Mouse (Mus musculus): ENCODE measurements around the gene Itgav. TPM values are rescaled to one million over a fixed set of nuclear protein-coding genes. Genes with fewer than 3 reads are reported as not detected.

The Itgav gene
- polyA plus RNA-seq, 1 experiment, result 25.3 TPM

DNA sequence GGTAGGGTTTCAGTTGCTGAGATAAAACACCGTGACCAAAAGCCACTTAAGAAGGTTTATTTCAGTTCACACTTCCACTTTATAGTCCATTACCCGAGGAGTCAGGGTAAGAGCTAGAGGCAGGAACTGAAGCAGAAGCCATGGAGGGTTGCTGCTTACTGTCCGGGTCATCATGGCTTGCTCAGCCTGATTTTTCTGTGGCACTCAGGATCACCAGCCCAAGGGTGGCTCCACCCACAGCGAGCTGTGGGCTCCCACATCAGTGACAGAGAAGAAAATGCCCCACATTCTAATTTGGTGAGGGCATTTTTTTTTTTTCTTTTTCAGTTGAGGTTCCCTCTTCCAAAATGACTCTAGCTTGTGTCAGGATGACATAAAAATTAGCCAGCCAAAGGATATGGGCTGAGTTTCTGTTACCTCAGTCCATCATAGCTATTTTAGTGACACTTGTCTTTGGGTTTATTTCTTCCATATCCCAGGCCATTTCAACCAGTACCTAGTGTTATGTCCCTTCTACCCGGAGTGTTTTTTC is 30.2 kb downstream of the Itgav start:
- H3K27ac ChIP-seq (replicated peaks; ENCODE audit: low read depth, low read length), result no peak overlapping the region
- H3K4me3 ChIP-seq (ENCODE audit: insufficient read depth, low read depth, low read length), result no peak overlapping the region

DNA sequence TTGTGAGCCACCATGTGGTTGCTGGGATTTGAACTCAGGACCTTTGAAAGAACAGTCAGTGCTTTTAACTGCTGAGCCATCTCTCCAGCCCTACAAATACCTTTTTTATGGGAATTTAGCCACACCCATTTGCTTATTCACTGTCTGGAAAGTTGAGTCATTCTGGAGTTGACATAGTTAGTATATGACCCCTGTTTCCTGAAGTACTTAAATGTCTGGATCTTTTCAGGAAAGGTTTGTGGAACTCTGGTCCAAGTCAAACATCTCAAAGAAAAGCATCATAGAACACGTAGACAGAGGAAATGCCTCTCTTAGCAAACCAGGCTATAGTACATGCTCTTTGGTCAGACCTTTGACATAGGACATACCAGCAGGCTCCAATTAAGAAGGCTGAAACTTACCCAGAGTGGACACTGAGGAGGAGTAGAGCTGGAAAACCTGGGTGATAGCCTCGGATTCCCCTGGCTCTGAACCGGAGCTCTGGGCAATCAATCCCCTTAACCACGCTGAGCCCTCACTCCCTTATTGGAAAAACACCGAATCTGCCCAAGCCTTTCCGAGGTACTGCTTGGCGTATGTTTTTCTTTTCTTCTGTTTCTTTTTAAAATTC is 34.5 kb downstream of the Itgav start:
- Histone ChIP-seq H3K27ac (replicated peaks; ENCODE audit: low read depth, low read length) (no peak overlapping the region), H3K4me1 (ENCODE audit: control insufficient read depth, insufficient read depth, insufficient read length, low read length) (peaks cover 3% of the 10 kb centered on the region; the same call in 1 of the 2 replicates), H3K4me3 (ENCODE audit: insufficient read depth, low read depth, low read length) (no peak overlapping the region)

More for the DNA sequence above, 30.2 kb downstream of the Itgav start:
- no peaks in the 10 kb centered on the region; the same call in 1 of the 2 replicates for H3K4me1 ChIP-seq (ENCODE audit: control insufficient read depth, insufficient read depth, insufficient read length, low read length)

DNA sequence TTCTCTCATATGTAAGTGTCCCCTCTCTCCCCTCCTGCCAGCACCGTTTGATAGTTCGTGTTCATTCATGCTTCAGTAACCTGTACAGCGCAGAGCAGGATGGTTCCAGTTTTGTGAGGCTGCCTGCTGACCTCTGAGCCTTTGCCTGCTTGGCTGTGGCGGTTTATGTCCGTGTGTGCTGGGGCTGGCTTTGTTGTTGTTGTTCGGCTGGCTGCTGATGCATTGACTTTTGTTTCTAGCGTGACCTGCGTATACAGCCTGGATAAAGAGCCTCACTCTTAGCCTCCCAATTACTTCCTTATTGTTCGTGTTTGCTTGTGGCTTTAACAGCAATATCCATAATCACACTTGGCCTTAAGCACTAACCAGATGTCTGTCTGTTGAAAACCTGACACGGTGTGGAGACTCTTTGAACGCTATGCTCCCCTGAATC is 35.0 kb downstream of the Itgav start:
- 0 out of 2 replicates have a peak overlapping the region, but pooled peaks have one; percentile 0 for H3K27ac ChIP-seq (replicated peaks; ENCODE audit: low read depth, low read length)

DNA sequence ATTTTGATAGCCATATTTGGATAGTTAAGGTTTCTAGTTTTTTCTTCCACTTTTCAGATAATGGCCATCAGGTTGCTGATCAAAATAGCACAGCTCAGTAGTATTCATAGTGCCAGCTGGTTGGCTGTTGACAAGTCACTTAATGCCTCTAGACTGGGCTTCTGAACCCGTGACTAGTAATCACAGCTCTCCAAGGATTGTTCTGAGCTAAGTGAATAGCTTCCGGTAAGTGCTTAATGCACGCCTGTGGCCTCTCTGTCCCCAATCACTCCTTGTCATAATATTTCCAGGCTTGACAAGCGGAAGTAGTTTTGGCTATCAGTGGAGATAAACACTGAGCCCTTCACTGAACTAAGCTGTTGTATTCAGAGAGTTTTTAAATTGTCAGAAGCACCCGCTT is 35.5 kb downstream of the Itgav start:
- Histone ChIP-seq H3K4me1 (ENCODE audit: control insufficient read depth, insufficient read depth, insufficient read length, low read length) (peaks cover 3% of the 10 kb centered on the region; the same call in 1 of the 2 replicates), H3K4me3 (ENCODE audit: insufficient read depth, low read depth, low read length) (no peak overlapping the region), H3K27ac (replicated peaks; ENCODE audit: low read depth, low read length) (no peak overlapping the region)

More for the DNA sequence above, 35.0 kb downstream of the Itgav start:
- Histone ChIP-seq H3K4me1 (ENCODE audit: control insufficient read depth, insufficient read depth, insufficient read length, low read length) (peaks cover 3% of the 10 kb centered on the region; the same call in 1 of the 2 replicates), H3K4me3 (ENCODE audit: insufficient read depth, low read depth, low read length) (no peak overlapping the region)

DNA sequence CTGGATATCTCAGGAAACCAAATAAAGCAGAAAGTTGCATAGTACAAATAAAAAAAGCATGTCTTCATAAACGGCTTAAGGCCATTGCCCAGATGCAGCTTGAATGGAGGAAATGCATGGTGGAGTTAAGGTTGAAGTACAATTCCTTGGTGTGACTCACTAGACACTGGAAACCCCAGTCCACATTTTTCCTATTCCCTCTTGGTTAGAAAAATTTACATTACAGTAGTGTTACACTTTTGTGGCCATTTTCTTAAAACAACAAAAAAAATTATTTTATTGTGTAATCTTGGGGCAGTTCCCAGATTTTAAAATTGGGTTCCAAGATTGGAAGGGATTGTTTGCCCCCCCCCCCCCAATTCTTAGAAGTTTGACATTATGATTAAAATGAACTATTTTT is 35.9 kb downstream of the Itgav start:
- Histone ChIP-seq H3K4me3 (ENCODE audit: insufficient read depth, low read depth, low read length) (no peak overlapping the region), H3K27ac (replicated peaks; ENCODE audit: low read depth, low read length) (no peak overlapping the region), H3K4me1 (ENCODE audit: control insufficient read depth, insufficient read depth, insufficient read length, low read length) (peaks cover 3% of the 10 kb centered on the region; the same call in 1 of the 2 replicates)

DNA sequence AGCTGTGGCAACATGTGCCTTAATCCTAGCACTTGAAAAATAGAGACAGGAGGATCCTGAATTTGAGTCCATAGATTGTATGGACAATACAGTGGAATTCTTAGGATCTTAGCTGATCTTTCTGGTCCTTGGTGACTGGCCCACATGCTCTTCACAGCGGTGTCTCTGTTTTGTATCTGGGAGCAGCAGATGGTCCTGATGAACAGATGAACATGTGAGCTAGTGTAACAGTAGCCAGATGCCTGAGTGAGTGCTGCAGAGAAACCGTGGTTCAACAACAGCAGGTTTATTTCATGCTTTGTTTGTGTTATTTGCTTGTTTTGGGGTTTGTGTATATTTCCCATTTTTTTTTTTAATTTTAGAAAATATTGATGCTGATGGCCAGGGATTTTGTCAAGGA is 37.3 kb downstream of the Itgav start:
- peaks cover 3% of the 10 kb centered on the region; the same call in 1 of the 2 replicates for H3K4me1 ChIP-seq (ENCODE audit: control insufficient read depth, insufficient read depth, insufficient read length, low read length)
- H3K27ac ChIP-seq (replicated peaks; ENCODE audit: low read depth, low read length), result no peak overlapping the region
- no peak overlapping the region for H3K4me3 ChIP-seq (ENCODE audit: insufficient read depth, low read depth, low read length)

DNA sequence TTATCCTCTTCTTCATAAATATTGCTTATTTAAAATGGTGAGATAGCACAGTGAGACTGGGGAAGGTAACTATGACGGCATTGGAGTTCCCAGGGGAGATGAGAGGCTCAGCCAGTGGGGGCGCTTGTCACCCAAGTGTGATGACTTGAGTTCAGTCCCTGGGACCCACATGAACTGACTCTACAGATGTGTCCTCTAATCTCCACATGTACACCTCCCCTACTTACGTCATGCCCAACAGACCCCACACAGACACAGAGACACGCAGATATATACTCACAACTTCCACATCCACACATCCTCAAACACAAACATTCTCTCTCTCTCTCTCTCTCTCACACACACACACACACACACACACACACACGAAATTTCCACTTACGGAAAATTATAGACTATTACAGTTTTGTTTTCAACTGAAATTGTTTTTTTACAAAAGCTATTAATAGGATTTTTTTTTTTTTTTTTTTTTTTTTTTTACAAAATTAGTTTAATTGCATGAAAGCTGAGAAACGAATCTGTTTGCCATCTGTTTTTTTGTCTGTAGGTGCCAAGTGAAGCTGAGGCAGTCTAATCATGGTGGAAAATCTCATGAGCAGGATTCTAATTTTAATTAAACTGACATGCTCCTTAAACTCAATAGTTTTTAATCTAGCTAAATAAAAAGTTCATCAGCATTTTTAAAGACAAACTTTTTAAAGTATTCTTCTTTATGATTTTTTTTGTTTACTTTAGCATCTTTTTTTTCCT is 38.1 kb downstream of the Itgav start:
- H3K27ac ChIP-seq (replicated peaks; ENCODE audit: low read depth, low read length), result no peak overlapping the region
- no peak overlapping the region for H3K4me3 ChIP-seq (ENCODE audit: insufficient read depth, low read depth, low read length)
- H3K4me1 ChIP-seq (ENCODE audit: control insufficient read depth, insufficient read depth, insufficient read length, low read length), result peaks cover 3% of the 10 kb centered on the region; the same call in 1 of the 2 replicates

DNA sequence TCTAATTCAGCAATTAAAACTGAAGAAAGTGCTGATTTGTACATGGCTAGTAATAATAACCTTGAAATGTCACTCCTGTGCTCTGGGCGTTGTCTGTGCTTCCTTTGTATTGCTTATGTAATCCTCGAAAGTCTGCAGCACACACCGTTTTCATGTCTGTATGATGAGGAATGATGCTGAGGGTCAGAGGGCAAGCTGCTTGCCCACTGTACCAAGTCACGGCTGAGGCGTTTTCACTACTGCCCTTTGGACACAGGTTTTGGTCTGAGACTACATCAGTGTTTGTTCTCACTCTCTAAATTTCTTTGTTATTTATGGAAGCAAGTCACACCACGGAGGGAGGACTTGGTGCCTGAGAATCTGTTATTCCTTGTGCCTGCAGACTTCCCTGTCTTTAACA is 41.9 kb downstream of the Itgav start:
- no peak overlapping the region for H3K4me3 ChIP-seq (ENCODE audit: insufficient read depth, low read depth, low read length)
- no peak overlapping the region for H3K27ac ChIP-seq (replicated peaks; ENCODE audit: low read depth, low read length)
- no peaks in the 10 kb centered on the region for H3K4me1 ChIP-seq (ENCODE audit: control insufficient read depth, insufficient read depth, insufficient read length, low read length)

DNA sequence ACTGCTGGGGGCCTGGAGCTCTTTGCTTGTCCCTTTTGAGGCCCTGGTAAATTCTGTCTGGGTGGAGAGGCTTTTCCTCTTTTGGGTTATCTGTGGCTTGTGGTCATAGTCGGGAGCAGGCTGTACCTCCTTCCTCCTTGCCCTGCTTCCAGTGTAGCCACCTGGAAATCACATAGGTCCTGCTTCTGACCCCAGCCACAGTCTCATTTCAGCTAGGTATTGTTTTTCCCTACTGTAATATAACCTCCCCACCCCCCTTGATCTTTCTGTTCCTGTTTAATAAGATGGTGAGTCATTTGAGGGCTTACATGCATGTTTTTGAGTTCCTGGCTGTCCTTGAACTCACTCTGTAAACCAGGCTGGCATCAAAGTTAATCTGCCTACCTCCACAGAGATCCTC is 42.7 kb downstream of the Itgav start:
- H3K4me3 ChIP-seq (ENCODE audit: insufficient read depth, low read depth, low read length), result no peak overlapping the region
- no peaks in the 10 kb centered on the region for H3K4me1 ChIP-seq (ENCODE audit: control insufficient read depth, insufficient read depth, insufficient read length, low read length)
- no peak overlapping the region for H3K27ac ChIP-seq (replicated peaks; ENCODE audit: low read depth, low read length)

DNA sequence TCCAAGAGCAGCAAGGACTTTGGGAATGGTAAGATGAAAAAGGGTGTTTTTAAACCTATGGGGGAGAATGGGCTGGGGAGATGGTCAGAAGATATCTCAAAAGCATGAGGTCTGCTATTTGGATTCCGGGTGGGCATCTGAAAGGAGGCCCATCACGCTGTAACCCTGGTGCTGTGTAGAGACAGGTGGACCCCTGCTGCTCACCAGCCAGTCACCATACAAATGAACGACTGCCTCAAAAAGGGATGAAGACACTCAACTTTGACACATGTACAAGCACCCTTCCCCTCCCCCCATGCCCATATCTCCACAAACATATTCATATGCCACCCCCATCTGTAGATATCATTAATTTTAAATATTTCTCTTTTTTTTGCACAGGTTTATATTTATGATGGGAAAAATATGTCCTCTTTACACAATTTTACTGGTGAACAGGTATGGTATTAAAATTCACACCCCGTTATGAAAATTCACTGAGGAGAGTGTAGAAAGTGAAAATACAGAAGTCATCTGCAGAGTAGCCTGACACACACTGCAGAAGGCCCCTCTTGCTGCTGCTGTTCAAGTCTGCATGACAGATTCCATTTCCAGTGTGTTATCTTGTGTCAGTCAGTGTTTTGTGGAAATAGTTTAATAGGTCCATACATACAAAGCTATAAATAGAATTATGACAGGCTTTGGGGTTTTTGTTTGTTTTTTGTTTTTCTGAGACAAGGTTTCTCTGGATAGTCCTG is 44.3 kb downstream of the Itgav start:
- H3K27ac ChIP-seq (replicated peaks; ENCODE audit: low read depth, low read length), result no peak overlapping the region
- H3K4me1 ChIP-seq (ENCODE audit: control insufficient read depth, insufficient read depth, insufficient read length, low read length), result no peaks in the 10 kb centered on the region

DNA sequence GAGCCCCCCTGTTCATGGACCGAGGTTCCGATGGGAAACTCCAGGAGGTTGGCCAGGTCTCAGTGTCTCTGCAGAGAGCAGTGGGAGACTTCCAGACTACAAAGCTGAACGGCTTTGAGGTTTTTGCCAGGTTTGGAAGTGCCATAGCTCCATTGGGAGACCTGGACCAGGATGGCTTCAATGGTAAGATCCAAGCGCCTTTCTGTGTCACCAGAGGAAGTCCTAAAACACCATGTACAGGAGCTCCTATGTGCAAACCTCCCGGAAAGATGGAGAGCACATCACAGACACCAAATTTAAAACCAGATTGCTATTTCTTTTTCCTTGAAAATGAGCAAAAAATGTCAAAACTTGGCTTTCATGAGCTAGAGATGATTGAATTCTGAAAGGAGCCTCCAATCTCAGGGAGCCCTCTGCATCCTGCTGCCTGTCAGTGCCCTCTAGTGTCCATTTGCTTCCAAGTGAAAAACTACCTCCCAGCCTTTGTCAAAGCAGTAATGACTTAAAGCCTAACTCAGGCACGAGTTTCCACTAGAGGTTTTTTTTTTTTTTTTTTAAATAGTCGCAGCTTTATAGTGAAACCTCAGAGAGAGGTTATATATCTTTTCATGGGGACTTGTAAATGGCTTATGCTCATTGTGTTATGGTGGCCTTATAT is 47.1 kb downstream of the Itgav start:
- Histone ChIP-seq H3K27ac (replicated peaks; ENCODE audit: low read depth, low read length) (no peak overlapping the region), H3K4me1 (ENCODE audit: control insufficient read depth, insufficient read depth, insufficient read length, low read length) (no peaks in the 10 kb centered on the region), H3K4me3 (ENCODE audit: insufficient read depth, low read depth, low read length) (no peak overlapping the region)

More for the DNA sequence above, 44.3 kb downstream of the Itgav start:
- no peak overlapping the region for H3K4me3 ChIP-seq (ENCODE audit: insufficient read depth, low read depth, low read length)

DNA sequence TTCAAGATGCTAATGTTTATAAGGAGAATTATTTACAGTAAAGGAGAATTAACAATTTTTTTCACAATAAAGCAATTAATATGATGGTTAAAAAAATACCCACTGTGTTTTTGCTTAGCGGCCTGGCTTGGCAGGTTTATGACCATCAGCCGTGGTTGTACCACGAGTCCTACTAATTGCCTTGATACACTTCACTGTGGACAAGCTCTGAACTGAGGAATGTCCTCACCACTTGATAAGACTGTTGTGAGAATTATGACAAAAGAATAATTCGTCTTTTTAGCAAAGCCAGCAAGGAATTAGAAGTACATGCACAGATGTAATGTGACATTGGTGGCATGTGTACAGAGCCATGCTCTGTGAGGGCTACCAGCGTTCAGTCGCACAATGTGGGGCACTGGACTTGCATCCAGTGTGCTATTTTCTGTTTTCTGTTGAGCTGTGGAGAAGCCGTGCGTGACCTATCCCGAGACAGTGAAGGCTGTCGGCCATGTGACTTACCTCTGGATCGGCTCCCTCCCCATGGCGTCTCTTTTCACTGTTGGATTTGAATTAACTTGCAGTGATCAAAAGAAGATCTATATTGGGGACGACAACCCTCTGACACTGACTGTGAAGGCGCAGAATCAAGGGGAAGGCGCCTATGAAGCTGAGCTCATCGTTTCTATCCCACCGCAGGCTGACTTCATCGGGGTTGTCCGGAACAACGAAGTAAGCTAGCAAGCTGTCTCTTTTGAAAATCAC is 67.3 kb downstream of the Itgav start:
- H3K4me3 ChIP-seq (ENCODE audit: insufficient read depth, low read depth, low read length), result no peak overlapping the region
- H3K4me1 ChIP-seq (ENCODE audit: control insufficient read depth, insufficient read depth, insufficient read length, low read length), result no peaks in the 10 kb centered on the region
- no peak overlapping the region for H3K27ac ChIP-seq (replicated peaks; ENCODE audit: low read depth, low read length)

DNA sequence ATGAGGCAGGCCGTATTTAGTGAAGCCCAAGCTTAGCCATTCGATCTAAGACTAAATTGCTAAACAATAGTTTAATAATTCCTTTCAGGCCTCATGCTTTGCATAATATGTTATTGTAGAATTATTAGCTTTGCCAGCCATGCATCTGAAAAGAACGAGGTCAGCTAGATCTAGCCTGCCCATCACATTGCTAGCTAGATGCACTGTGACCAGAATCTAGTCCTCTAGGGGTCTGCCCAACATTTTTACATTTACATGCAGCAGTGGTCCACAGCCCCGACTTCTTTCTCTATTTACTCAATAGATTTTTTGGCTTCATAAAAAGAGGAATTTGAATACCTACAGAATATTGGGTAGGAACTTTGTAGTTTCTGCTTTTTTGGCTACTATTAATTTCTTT is 67.9 kb downstream of the Itgav start:
- Histone ChIP-seq H3K4me1 (ENCODE audit: control insufficient read depth, insufficient read depth, insufficient read length, low read length) (no peaks in the 10 kb centered on the region), H3K4me3 (ENCODE audit: insufficient read depth, low read depth, low read length) (no peak overlapping the region), H3K27ac (replicated peaks; ENCODE audit: low read depth, low read length) (no peak overlapping the region)

DNA sequence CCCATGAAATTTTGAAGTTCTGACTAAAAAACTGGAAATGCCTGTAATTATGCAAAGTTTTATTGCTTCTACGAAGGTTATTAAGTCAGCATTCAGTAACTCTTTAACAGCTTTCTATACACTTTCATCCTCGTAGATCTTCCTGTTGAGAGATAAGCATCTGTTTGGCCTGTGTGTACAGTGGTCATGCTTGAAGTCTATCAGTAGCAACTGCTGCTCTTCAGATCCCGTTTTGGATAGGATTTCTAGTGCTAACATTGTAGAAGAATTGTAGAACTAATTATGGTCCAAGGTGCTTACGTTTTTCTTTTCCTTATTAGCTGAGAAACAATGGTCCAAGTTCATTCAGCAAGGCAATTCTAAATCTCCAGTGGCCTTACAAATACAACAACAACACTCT is 71.6 kb downstream of the Itgav start:
- Histone ChIP-seq H3K27ac (replicated peaks; ENCODE audit: low read depth, low read length) (no peak overlapping the region), H3K4me1 (ENCODE audit: control insufficient read depth, insufficient read depth, insufficient read length, low read length) (no peaks in the 10 kb centered on the region), H3K4me3 (ENCODE audit: insufficient read depth, low read depth, low read length) (no peak overlapping the region)

Data from brown adipose tissue, adult 24 weeks (tissue).